Mouse (Mus musculus) testis, adult 2 months (tissue): ENCODE data around the gene Golim4.

Experiments
- CTCF ChIP-seq: fragments of 200-500 bp; IDR thresholded peaks from 2 replicates; pipeline ENCODE4 v1.5.1; 2012; ENCODE audit warnings: low read depth, mild to moderate bottlenecking, inconsistent platforms, low read length, moderate library complexity; ENCODE audit not compliant: control insufficient read depth, insufficient read depth, insufficient replicate concordance
- POLR2A ChIP-seq: fragments of 200-500 bp; IDR thresholded peaks from 2 replicates; pipeline ENCODE4 v1.6.1; 2012; ENCODE audit warnings: low read depth, mild to moderate bottlenecking, inconsistent platforms, low read length, moderate library complexity; ENCODE audit not compliant: control insufficient read depth

GRCm38 (mm10) chr3:75929926-75930548 lies 26.7 kb downstream of the Golim4 start:
- no peak for TF ChIP-seq POLR2A
- TF ChIP-seq CTCF = no peak
